Mouse (Mus musculus) G1E-ER4 (cell line): ENCODE measurements around the gene Scmh1. TPM values are rescaled to one million over a fixed set of nuclear protein-coding genes. Genes with fewer than 3 reads are reported as not detected.

ENCODE experiments used
- GATA1 ChIP-seq: IDR thresholded peaks from one replicate; pipeline ENCODE4 v1.8.0; 2012; ENCODE audit warnings: low read length, inconsistent platforms
- polyA plus RNA-seq: library from polyadenylated mRNA; stranded (reverse); fragments of >175 nt; gene quantifications from 2 replicates; pipeline ENCODE4 v1.2.3, GENCODE M21; 2012

Gene Scmh1
- polyA plus RNA-seq = 0.03 TPM in 1 of 2 replicates, not detected in the other

GRCm38 (mm10) chr4:120405144-120405805, at the start of gene Scmh1:
Gene Scmh1, plus strand, starts transcription at chr4:120405281.
- no peak for TF ChIP-seq GATA1

DNA sequence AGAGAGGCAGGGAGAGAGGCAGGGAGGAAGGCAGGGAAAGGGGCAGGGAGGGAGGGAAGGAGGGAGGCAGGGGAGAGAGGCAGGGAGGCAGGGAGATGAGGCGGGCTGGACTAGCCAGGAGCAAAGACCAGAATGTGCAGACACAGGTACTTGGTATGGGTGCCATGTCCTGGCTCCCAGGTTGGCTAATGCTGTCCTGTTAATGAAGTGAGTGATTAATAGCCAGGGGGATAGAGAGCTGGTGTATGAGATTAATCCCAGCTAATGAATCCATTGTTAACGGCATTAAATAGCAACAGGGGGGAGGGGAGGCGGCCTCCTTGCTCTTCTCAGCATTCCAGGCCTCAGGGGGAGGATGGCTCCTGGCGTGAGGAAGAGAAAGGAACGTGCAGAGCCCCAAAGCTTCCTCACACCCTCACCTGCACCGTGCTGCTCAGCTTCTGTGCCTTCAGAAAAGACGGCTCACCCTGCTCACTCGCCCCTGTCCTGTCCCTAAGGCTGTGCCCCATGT, 45.0 kb upstream of the Scmh1 start:
- TF ChIP-seq GATA1 = no peak

GRCm38 (mm10) chr4:120364729-120365128, 40.4 kb upstream of the Scmh1 start:
- no peak for TF ChIP-seq GATA1

DNA sequence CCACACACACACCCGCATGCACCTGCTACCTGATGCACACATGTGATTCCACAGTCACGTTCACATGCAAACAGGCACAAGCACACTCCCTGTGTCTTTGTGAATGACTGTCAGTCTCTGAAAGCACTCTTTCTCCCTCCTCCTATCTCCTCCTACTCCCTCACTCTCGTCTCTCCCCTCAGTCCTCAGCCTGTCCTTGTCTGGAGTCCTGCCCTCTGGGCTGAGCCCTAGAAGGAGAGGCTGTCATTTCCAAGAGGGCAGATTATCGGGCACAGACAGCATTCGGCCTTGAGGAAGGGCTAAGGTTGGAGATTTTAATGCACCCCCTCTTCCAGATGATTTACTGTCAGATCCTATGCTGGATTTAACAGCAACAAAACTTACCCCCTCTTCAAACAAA, 39.6 kb upstream of the Scmh1 start:
- no peak for TF ChIP-seq GATA1

DNA sequence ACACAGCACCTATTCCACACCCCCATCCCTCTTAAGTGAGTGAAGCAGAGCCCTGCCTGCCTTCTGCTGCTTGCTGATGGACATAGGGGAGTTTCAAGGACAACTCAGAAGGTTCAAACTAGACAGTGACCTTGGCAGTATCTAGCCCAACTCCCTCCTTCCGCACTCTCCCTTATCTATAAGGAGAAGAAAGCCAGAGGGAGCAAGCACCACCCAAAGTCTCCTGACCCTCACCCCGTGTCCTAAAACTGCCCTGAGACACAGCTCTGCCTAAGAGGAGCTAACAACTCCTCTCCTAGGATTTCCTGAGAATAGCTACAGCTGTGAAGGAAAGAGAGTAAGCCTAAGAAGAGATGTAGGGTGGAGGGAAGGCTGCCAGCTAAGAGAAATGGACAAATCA, 37.0 kb upstream of the Scmh1 start:
- no peak for TF ChIP-seq GATA1

DNA sequence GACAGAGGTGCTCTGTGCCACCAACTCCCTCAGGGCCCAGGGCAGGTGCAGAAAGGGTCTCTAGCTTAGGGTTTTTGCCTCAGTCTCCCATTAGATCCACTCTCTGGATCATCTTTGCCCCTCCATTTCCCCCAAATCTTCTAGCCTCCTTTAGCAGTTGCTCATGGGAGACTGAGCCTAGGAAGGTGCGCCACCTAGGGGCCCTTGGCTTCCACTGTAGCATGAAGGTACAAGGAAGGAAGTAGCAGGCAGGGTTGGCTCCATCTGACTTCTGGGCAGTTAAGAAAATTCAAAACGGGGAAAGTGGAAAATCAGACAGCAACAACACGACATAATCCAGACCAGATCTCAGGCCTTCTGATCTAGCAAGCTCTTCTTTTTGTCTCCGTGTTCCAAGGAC, 36.4 kb upstream of the Scmh1 start:
- no peak for TF ChIP-seq GATA1

DNA sequence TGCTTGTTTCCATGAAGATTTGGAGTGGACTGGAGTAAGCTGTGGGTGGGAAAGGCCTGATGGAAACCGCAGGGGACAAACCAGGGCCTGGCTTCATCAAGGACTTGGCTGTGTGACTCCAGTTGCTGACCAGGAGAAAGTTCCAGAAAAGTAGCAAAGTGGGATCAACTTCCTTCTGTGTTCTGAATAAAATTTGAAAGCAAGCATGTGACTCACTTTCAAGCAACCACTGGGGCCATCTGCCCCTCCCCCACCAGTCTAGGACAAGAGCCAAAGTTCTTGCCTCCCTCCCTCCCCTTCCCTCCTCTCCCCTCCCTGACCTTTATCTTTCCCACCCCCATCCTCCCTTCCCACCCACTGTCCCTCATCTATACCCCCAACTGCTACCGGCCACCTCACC, 35.9 kb upstream of the Scmh1 start:
- TF ChIP-seq GATA1 = no peak

DNA sequence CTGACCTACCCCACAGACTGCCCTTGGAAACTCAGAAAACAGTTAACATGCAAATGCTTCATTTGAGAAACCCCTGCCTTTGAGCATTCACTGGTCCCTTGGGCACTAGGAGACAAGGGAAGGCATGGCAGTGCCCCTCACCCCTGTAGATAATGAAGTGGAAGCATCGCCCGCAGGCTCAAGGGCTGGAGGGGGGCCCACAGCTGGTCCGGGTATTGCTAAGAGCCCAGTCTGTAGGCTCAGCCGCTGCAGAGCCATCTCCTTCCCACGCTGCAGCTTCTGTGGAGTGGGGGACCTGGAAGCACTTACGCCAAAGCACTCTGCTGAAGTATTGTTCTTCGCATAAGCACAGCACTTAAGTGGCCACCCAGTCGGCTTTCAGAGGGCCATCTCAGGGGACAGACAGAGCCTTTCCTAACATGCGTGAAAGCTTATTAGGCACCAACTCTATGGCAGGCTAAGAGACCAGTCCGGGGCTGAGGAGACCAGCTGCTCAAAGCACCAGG, 35.2 kb upstream of the Scmh1 start:
- no peak for TF ChIP-seq GATA1

DNA sequence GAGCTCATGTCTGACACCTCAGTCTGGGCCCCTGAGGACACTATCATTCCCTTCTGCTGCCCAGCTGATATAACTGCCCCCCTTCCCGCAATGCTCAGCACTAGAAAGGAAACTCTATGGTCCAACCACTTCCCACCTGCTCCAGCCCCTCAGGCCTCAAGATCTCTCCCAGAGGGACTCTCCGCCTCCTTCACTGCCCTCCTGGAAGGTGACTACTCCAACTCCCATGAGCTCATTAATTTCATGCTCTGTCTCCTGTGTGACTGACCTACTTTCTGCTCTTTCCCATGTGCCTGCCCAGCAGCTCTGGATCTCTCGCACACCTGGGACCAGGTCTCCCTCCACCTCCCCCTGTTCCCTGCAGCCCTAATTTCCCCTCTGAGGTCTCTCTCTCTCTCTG, 32.2 kb upstream of the Scmh1 start:
- no peak for TF ChIP-seq GATA1

GRCm38 (mm10) chr4:120373813-120374212, 31.3 kb upstream of the Scmh1 start:
- no peak for TF ChIP-seq GATA1

DNA sequence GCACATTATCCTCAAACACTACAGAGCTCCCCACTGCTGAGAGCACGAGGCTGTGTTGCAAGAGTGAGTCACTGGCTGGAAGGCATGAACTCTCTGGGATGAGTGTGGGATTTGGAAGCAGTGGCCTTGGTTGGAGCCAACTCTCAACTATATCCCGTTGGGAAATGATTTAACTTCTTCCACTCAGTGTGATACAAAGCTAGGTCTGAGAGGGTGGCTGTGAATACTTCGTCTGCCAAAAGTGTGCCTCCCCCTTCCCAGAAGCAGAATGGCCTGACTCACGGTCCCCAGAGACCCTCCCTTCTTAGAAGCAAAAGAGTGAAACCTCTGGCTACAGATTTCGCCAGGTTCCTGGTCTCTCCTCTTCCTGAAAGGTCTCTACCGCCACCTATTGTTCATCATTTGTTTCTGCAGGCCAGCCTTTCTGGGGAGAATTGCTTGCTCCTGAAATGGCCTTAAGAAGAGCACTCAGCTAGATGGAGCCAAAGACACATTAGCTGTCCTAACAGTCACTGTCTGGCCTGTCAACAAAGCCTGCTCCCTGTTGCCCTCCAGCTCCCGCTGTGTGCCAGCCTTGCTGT, 24.2 kb upstream of the Scmh1 start:
- TF ChIP-seq GATA1 = no peak

DNA sequence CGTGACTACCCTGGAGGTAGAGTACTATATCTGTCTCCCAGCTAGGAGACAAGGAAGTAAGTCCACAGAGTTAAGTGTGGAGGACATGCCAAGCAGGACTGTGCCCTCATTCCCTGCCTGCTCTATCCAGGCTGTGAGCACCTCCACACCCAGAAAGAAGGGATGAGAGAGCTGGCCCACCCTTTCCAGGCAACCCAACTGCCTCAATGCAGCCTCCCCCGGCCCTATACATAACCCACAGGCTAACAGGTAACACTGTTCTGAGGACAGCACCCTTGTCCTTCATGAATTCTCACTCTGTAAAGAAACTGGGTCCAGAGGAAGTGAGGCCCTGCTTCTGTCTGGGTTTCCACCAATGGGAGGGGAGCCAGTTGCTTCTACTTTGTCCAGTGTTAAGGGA, 19.6 kb upstream of the Scmh1 start:
- no peak for TF ChIP-seq GATA1

DNA sequence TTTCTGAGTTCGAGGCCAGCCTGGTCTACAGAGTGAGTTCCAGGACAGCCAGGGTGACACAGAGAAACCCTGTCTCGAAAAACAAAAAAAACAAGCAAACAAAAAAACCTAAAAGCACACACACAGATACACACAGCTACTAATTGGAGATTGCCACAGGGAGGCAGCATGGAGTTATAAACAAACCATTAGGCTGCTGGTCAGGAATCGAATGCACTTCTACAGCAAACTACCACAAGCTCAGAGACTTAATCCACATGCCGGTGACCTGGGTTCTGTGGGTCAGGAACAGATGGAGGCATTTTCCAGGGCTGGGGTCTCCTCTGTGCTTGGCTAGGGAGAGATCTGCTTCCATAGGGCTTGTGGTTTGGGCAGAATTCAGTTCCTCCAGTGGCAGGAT, 17.6 kb upstream of the Scmh1 start:
- no peak for TF ChIP-seq GATA1

- TF ChIP-seq GATA1 = no peak
Observed at GRCm38 (mm10) chr4:120387968-120388367, 17.1 kb upstream of the Scmh1 start.

DNA sequence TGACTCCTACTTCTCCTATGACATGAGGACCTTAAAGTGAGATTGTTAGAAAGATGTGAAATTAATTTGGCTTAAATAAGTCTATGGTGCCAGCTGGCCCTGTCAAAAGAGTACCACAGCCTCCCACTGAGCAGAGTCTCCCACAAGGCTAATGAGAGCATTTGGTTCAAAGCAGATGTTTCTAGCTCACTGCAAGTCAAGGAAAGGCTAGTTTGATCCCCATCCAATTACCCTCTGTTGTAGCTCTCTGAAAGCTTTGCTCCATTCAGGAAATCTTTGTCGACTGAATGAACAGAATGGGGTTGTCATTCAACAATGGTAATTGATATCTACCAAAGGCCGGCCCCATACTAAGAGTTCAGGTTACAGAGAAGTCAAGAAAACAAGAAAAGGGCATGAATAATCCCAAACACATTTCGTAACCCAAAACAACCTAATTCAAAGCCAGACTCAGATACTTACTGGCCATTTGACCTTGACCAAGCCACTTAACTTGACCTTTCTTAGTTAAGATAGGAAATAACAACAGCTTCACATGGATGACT, 16.0 kb upstream of the Scmh1 start:
- no peak for TF ChIP-seq GATA1

DNA sequence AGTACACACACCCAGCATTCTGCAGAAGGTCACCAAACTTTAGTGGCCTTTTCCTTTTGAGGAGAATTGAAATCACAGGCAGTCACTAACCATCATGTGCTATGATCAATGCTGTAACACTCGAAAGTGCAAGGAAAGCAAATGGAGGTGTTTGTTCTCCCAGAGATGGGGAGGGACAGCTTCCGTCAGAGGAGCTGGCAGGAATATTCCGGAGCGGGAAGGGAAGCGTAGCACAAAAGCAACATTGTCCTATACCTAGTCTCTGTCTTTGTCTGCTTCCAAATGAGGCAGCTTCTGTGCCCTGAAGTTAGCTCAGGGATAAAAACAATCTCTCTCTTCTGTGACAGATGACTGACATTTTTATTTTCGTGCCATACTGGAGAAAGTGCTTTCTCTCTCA, 15.5 kb upstream of the Scmh1 start:
- TF ChIP-seq GATA1 = no peak

- no peak for TF ChIP-seq GATA1
Observed at GRCm38 (mm10) chr4:120391591-120391990, 13.5 kb upstream of the Scmh1 start.

GRCm38 (mm10) chr4:120392341-120392740, 12.7 kb upstream of the Scmh1 start:
- no peak for TF ChIP-seq GATA1
